Mouse (Mus musculus): ENCODE results near the gene Lrriq1. TPM values are rescaled to one million over a fixed set of nuclear protein-coding genes. Genes with fewer than 3 reads are reported as not detected.

Gene Lrriq1
- total and polyA plus RNA-seq, 3 experiments = not detected

DNA sequence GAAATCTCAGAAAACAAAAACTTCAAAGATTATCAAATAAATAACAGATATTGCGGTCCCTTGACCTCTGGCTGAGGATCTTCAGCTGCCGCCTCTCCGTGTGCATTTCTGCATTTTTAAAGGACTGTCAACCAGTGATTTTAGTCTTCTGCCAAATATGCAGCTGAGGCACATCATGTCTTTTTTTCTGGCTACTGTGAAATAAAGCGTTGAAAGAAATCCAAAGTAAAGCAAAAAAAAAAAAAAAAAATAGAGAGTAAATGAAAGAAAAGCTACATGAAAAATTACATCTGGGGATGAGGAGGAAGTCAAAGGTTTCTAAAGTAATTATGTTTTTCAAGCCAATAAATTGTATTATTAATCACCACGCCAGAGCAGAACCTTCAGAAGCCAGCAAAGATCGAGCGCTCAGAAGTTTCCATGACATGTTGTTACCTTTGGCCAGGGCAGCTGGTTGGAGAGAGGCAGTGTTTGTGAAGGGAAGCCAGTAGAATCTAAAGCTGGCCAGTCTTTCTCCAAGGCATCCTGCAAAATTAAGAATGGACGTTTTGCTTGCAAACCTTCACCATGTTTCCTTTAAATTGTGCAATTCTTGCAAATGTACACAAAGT is 90.2 kb downstream of the Lrriq1 start:
- H3K9ac ChIP-seq (ENCODE audit: control insufficient read depth, low read depth, low read length, poor library complexity, severe bottlenecking) = no peak overlapping the region
- TF ChIP-seq MAFK (IDR thresholded peaks at IDR 0.05; ENCODE audit: borderline replicate concordance, low read depth, low read length) (no peak), JUND (IDR thresholded peaks at IDR 0.05; ENCODE audit: low read depth, low read length) (no peak), MAZ (IDR thresholded peaks at IDR 0.05; ENCODE audit: low read depth, low read length) (no peak), POLR2AphosphoS5 (IDR thresholded peaks at IDR 0.05; ENCODE audit: borderline replicate concordance, low read depth, low read length) (no peak), TBP (IDR thresholded peaks at IDR 0.05; ENCODE audit: low read depth, low read length) (no peak), HCFC1 (IDR thresholded peaks at IDR 0.05; ENCODE audit: low read depth, low read length) (no peak)
- H3K27ac ChIP-seq (ENCODE audit: control insufficient read depth, low read depth, low read length) = no peak overlapping the region
- H3K4me1 ChIP-seq (ENCODE audit: control insufficient read depth in 1 of 2, insufficient read depth in 2 of 2, low read length in 2 of 2) = no peaks in the 10 kb centered on the region
- DNase-seq (ENCODE audit: low read depth, low spot score) = no peak
- no peaks in the 10 kb centered on the region for H3K9me3 ChIP-seq (replicated peaks; ENCODE audit: insufficient read depth, low read length)
- H3K79me2 ChIP-seq (ENCODE audit: control insufficient read depth, insufficient read depth, low read length, poor library complexity) = no peaks in the 10 kb centered on the region
- H3K36me3 ChIP-seq (ENCODE audit: control insufficient read depth in 1 of 2, insufficient read depth in 2 of 2, low read length in 2 of 2) = no peaks in the 10 kb centered on the region
- H3K27me3 ChIP-seq (ENCODE audit: control insufficient read depth in 1 of 2, insufficient read depth in 2 of 2, low read length in 2 of 2) = no peaks in the 10 kb centered on the region
- no peak overlapping the region for H3K4me3 ChIP-seq (ENCODE audit: control insufficient read depth in 1 of 2, insufficient read depth in 1 of 2, low read depth in 2 of 2, low read length in 2 of 2)

DNA sequence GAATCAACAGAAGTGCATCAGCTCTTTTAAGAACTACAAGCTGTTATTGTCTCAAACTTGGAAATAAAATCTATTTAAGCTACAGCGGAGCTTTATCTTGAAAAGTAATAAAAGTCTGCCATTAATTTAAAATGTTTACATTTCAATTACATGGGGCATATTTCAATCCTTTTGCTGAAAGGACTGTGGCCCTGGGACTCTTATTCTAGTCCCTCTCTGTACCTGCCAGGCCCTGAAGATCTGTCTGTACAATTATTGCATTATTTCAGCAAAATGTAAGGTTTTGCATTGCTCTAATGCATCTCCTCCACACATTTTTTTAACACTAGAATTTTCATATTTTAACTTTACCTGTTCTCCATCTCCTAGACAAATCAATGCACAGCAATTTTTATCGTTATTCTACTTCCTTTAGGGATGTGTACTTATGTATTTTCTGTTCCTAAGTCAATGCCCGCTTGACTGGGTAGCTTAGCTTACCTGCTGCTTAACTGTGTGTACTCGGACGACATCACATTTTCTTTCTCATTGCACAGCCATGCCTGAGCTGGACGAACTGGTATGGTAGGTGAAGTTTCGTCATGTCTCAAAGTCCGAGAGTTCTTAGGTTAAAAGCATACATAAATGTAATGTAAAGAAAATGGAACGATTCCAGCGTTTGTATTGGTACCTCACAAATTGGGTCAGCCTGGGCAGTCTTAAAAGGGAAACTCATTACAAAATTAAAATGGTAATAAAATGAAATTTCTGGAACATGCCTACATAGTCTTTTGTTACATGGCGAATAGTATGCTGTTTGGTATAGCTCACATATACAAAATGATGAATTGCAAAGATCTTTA is 91.0 kb downstream of the Lrriq1 start:
- Histone ChIP-seq H3K9ac (ENCODE audit: control insufficient read depth, low read depth, low read length, poor library complexity, severe bottlenecking) (no peak overlapping the region), H3K9me3 (replicated peaks; ENCODE audit: insufficient read depth, low read length) (no peaks in the 10 kb centered on the region), H3K4me3 (ENCODE audit: control insufficient read depth in 1 of 2, insufficient read depth in 1 of 2, low read depth in 2 of 2, low read length in 2 of 2) (no peak overlapping the region), H3K27me3 (ENCODE audit: control insufficient read depth in 1 of 2, insufficient read depth in 2 of 2, low read length in 2 of 2) (no peaks in the 10 kb centered on the region), H3K4me1 (ENCODE audit: control insufficient read depth in 1 of 2, insufficient read depth in 2 of 2, low read length in 2 of 2) (no peaks in the 10 kb centered on the region), H3K27ac (ENCODE audit: control insufficient read depth, low read depth, low read length) (no peak overlapping the region), H3K79me2 (ENCODE audit: control insufficient read depth, insufficient read depth, low read length, poor library complexity) (no peaks in the 10 kb centered on the region), H3K36me3 (ENCODE audit: control insufficient read depth in 1 of 2, insufficient read depth in 2 of 2, low read length in 2 of 2) (no peaks in the 10 kb centered on the region)
- DNase-seq (ENCODE audit: low read depth, low spot score) = no peak
- TF ChIP-seq HCFC1 (IDR thresholded peaks at IDR 0.05; ENCODE audit: low read depth, low read length) (no peak), NRF1 (IDR thresholded peaks at IDR 0.05; ENCODE audit: insufficient read depth, low read depth, low read length, poor library complexity, severe bottlenecking) (no peak), TBP (IDR thresholded peaks at IDR 0.05; ENCODE audit: low read depth, low read length) (no peak), MXI1 (IDR thresholded peaks at IDR 0.05; ENCODE audit: low read depth, low read length) (no peak)

DNA sequence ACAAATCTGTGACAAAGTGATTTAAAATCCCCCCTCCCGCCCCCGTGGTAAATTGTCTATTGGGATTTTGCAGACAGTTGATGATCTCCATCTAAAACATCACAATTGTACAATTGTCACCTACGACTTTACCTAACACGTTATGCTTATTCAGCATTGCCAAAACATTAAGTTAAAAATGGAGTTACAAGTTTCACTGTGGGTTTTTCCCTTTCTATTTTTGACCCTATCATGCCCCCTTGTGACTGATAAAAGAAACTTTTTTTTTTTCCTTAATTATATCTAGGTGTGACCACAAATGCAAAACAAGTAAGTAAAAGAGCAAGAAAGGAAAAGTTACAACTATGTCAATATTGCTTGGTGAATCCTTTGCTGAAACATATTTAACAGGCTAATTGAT is 93.6 kb downstream of the Lrriq1 start:
- Histone ChIP-seq H3K4me1 (ENCODE audit: control insufficient read depth in 1 of 2, insufficient read depth in 2 of 2, low read length in 2 of 2) (no peaks in the 10 kb centered on the region), H3K27me3 (ENCODE audit: control insufficient read depth in 1 of 2, insufficient read depth in 2 of 2, low read length in 2 of 2) (no peaks in the 10 kb centered on the region)
- no peak for TF ChIP-seq BHLHE40 (IDR thresholded peaks at IDR 0.05; ENCODE audit: borderline replicate concordance, low read depth, low read length)
- TF ChIP-seq MXI1 (IDR thresholded peaks at IDR 0.05; ENCODE audit: low read depth, low read length) = no peak
- TF ChIP-seq RCOR1 (IDR thresholded peaks at IDR 0.05; ENCODE audit: low read depth, low read length) = no peak
- no peak for TF ChIP-seq MYC (IDR thresholded peaks at IDR 0.05; ENCODE audit: low read depth, low read length)
- no peak for TF ChIP-seq MEF2A (IDR thresholded peaks at IDR 0.05; ENCODE audit: extremely low read depth, insufficient replicate concordance, low read depth, low read length, poor library complexity, severe bottlenecking)
- TF ChIP-seq MAFK (IDR thresholded peaks at IDR 0.05; ENCODE audit: borderline replicate concordance, low read depth, low read length) = no peak
- TF ChIP-seq HCFC1 (IDR thresholded peaks at IDR 0.05; ENCODE audit: low read depth, low read length) = no peak
- TF ChIP-seq NRF1 (IDR thresholded peaks at IDR 0.05; ENCODE audit: insufficient read depth, low read depth, low read length, poor library complexity, severe bottlenecking) = no peak
- TF ChIP-seq EP300 (IDR thresholded peaks at IDR 0.05; ENCODE audit: low read depth in 1 of 2, low read length in 2 of 2) = no peak
- no peak for TF ChIP-seq GATA1 (IDR thresholded peaks at IDR 0.05; ENCODE audit: low read depth, low read length)
- no peak for TF ChIP-seq ETS1 (IDR thresholded peaks at IDR 0.05; ENCODE audit: low read depth, low read length)
- no peak for TF ChIP-seq RAD21 (IDR thresholded peaks at IDR 0.05; ENCODE audit: low read depth, low read length)
- TF ChIP-seq MAZ (IDR thresholded peaks at IDR 0.05; ENCODE audit: low read depth, low read length) = no peak
- no peak for TF ChIP-seq KAT2A (conservative IDR thresholded peaks at IDR 0.05; ENCODE audit: low read depth, low read length)
- TF ChIP-seq USF2 (IDR thresholded peaks at IDR 0.05; ENCODE audit: borderline replicate concordance in 1 of 2, insufficient read depth in 1 of 2, low read depth in 1 of 2, low read length in 2 of 2) = no peak
- TF ChIP-seq JUND (IDR thresholded peaks at IDR 0.05; ENCODE audit: low read depth, low read length) = no peak
- TF ChIP-seq POLR2AphosphoS5 (IDR thresholded peaks at IDR 0.05; ENCODE audit: borderline replicate concordance, low read depth, low read length) = no peak
- no peak for TF ChIP-seq ZKSCAN1 (IDR thresholded peaks at IDR 0.05; ENCODE audit: low read depth, low read length)

More for the DNA sequence above, 93.6 kb downstream of the Lrriq1 start:
- H3K36me3 ChIP-seq (ENCODE audit: control insufficient read depth in 1 of 2, insufficient read depth in 2 of 2, low read length in 2 of 2) = no peaks in the 10 kb centered on the region
- H3K4me3 ChIP-seq (ENCODE audit: control insufficient read depth in 1 of 2, insufficient read depth in 1 of 2, low read depth in 2 of 2, low read length in 2 of 2) = no peak overlapping the region
- no peaks in the 10 kb centered on the region for H3K9me3 ChIP-seq (replicated peaks; ENCODE audit: insufficient read depth, low read length)
- no peaks in the 10 kb centered on the region for H3K79me2 ChIP-seq (ENCODE audit: control insufficient read depth, insufficient read depth, low read length, poor library complexity)
- H3K27ac ChIP-seq (ENCODE audit: control insufficient read depth, low read depth, low read length) = no peak overlapping the region
- no peak overlapping the region for H3K9ac ChIP-seq (ENCODE audit: control insufficient read depth, low read depth, low read length, poor library complexity, severe bottlenecking)
- peak; percentile 1 for DNase-seq (ENCODE audit: low read depth, low spot score)

Measured in MEL (cell line).